Mouse (Mus musculus) forebrain, embryonic 16.5 days (tissue): ENCODE results near the gene Plekha6. TPM values are rescaled to one million over a fixed set of nuclear protein-coding genes. Genes with fewer than 3 reads are reported as not detected.
A peak's percentile ranks its signal among the peaks of the same experiment; 100 is the strongest.

Source experiments
- ATAC-seq: fragments of 200-750 bp; cut with Nextera tagmentation; 2 replicates; pipeline ENCODE4 v1.8.0; 2017; ENCODE audit warnings: mild to moderate bottlenecking, moderate library complexity
- H3K27ac ChIP-seq: fragments of 300-500 bp; sonication (generic); 2 replicates; pipeline ENCODE4 v1.5.1; 2014; ENCODE audit warnings: low read length, control low read depth
- H3K27me3 ChIP-seq: fragments of 300-500 bp; sonication (generic); replicated peaks from 2 replicates; pipeline ENCODE4 v1.6.1; 2014; ENCODE audit warnings: low read length; ENCODE audit not compliant: control insufficient read depth, insufficient read depth
- H3K36me3 ChIP-seq: fragments of 300-500 bp; sonication (generic); 2 replicates; pipeline ENCODE4 v1.6.1; 2014; ENCODE audit not compliant: control insufficient read depth, insufficient read depth
- H3K4me1 ChIP-seq: fragments of 300-500 bp; sonication (generic); replicated peaks from 2 replicates; pipeline ENCODE4 v1.6.1; 2014; ENCODE audit warnings: low read length; ENCODE audit not compliant: control insufficient read depth, insufficient read depth
- H3K4me2 ChIP-seq: fragments of 300-500 bp; sonication (generic); 2 replicates; pipeline ENCODE4 v1.6.1; 2014; ENCODE audit warnings: mild to moderate bottlenecking, low read length, control low read depth
- H3K4me3 ChIP-seq: fragments of 300-500 bp; sonication (generic); replicated peaks from 2 replicates; pipeline ENCODE4 v1.5.1; 2014; ENCODE audit warnings: mild to moderate bottlenecking, low read length, control low read depth
- H3K9ac ChIP-seq: fragments of 300-500 bp; sonication (generic); replicated peaks from 2 replicates; pipeline ENCODE4 v1.6.1; 2014; ENCODE audit warnings: low read depth, low read length, control low read depth
- H3K9me3 ChIP-seq: fragments of 300-500 bp; sonication (generic); 2 replicates; pipeline ENCODE4 v1.6.1; 2016; ENCODE audit warnings: low read length; ENCODE audit not compliant: control insufficient read depth
- WGBS: fragments of 180-500 bp; shearing (Covaris S2); extraction: QIAGEN DNeasy Blood & Tissue Kit; methylation state at CpG from one replicate; pipeline ENCODE4 v1.1.7; 2014; 5-methylcytosine and 5-hydroxymethylcytosine counted together
- polyA plus RNA-seq: library from polyadenylated mRNA; unstranded; fragments of >200 nt; fragmentation: Nextera tagmentation; extraction: Ambion mirVana; gene quantifications from 2 replicates; pipeline ENCODE4 v1.2.1, GENCODE M21; 2015

The Plekha6 gene
- polyA plus RNA-seq, 1 experiment from 2014 or later = 11.7 TPM

DNA sequence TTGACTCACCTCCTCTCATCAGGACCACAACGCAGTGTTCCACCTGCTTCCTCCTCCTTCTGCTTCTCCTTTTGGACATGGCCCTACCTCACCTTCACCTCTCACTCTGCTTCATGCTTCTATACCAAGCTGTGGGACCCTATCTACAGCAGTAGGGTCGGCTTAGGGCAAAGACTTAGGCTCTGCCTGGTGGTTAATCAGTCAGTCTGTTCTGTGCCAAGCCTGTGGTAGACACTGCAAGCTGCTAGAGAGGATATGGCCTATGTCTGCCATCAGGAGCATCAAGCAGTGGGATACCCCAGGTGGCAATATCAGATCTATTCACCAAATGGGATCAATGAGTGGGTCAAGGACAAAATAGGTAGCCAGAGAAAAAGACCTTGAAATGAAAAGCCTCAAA lies 116.5 kb downstream of the Plekha6 start:
- no peak overlapping the region for H3K4me2 ChIP-seq
- no peaks in the 10 kb centered on the region for H3K27me3 ChIP-seq
- 91% methylated on average over 2 of the region's 2 CpGs for WGBS
- ATAC-seq = no peak
- no peaks in the 10 kb centered on the region for H3K4me1 ChIP-seq
- no peak overlapping the region for H3K9ac ChIP-seq
- H3K36me3 ChIP-seq = no peaks in the 10 kb centered on the region
- H3K27ac ChIP-seq = no peak overlapping the region
- H3K9me3 ChIP-seq = no peaks in the 10 kb centered on the region
- H3K4me3 ChIP-seq = no peak overlapping the region

DNA sequence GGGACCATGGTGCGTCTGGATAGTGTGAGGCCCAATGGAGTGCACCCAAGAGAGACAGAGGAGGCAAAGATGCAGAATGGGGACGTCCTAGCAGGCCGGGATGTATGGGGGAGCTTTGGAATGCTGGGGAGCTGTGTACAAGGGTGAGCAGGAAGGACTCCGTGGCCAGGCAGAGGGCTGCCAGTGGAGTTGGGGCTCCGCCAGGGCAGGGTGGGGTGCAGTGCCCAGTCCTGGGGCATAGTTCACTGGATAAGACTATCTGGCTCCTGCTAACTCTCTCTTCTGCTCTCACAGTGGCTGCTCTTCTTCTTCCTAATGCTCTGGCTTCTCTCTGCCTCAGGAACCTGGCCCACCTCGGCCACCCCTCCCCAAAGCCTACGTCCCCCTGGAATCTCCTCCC lies 121.9 kb downstream of the Plekha6 start:
- H3K9ac ChIP-seq = no peak overlapping the region
- H3K9me3 ChIP-seq = no peaks in the 10 kb centered on the region
- no peak for ATAC-seq
- H3K4me2 ChIP-seq = no peak overlapping the region
- peaks cover 4% of the 10 kb centered on the region; the same call in 1 of the 2 replicates for H3K36me3 ChIP-seq
- no peaks in the 10 kb centered on the region for H3K4me1 ChIP-seq
- H3K4me3 ChIP-seq = no peak overlapping the region
- 80% methylated on average over 7 of the region's 7 CpGs for whole genome bisulfite sequencing
- H3K27me3 ChIP-seq = no peaks in the 10 kb centered on the region
- no peak overlapping the region for H3K27ac ChIP-seq

DNA sequence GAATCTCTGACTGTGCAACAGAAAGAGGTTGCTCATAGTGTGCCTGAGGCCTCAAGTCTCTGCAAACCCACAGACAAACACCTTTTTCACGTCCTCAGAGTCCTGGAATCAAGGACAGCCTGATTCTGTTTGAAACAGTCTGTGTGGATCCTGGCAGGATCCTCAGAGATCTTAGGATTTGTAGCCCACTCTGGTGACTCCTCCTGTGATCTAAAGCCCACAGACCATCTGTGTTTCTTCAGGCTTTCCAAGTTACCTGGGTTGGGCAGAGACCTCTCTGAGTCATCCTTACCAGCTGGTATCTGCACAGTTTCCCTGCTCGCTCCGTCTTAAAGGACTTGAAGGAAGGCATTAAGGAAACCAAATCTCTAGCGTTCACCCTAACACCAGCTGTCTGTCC lies 123.0 kb downstream of the Plekha6 start:
- Histone ChIP-seq H3K4me2 (no peak overlapping the region), H3K4me1 (no peaks in the 10 kb centered on the region), H3K4me3 (no peak overlapping the region), H3K27me3 (no peaks in the 10 kb centered on the region), H3K27ac (no peak overlapping the region), H3K36me3 (peaks cover 4% of the 10 kb centered on the region; the same call in 1 of the 2 replicates), H3K9ac (no peak overlapping the region), H3K9me3 (no peaks in the 10 kb centered on the region)
- ATAC-seq = no peak
- whole genome bisulfite sequencing = 91% methylated on average over 4 of the region's 4 CpGs

DNA sequence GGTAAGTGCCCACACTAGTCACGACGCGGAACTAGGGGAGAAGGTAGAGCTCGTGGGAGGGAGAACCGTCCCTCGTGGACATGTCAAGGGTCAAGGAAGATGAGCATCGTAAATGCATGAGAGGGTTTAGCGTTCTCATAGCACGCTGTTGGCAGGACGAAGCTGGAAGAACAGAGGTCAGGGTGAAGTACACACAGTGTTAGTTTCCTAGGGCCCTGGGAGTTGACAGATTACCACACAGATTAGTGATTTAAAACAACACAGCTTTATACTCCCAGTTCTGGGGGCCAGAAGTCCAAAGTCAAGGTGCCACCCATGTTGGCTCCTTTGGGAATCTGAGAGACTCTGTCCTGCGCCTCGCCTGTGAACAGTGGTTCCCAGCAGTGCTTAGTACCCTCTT lies 123.9 kb downstream of the Plekha6 start:
- no peaks in the 10 kb centered on the region for H3K27me3 ChIP-seq
- peaks cover 4% of the 10 kb centered on the region; the same call in 1 of the 2 replicates for H3K36me3 ChIP-seq
- no peak overlapping the region for H3K4me3 ChIP-seq
- no peak overlapping the region for H3K4me2 ChIP-seq
- no peak for ATAC-seq
- H3K9ac ChIP-seq = no peak overlapping the region
- no peak overlapping the region for H3K27ac ChIP-seq
- H3K9me3 ChIP-seq = no peaks in the 10 kb centered on the region
- WGBS = 95% methylated on average over 12 of the region's 12 CpGs
- H3K4me1 ChIP-seq = no peaks in the 10 kb centered on the region

DNA sequence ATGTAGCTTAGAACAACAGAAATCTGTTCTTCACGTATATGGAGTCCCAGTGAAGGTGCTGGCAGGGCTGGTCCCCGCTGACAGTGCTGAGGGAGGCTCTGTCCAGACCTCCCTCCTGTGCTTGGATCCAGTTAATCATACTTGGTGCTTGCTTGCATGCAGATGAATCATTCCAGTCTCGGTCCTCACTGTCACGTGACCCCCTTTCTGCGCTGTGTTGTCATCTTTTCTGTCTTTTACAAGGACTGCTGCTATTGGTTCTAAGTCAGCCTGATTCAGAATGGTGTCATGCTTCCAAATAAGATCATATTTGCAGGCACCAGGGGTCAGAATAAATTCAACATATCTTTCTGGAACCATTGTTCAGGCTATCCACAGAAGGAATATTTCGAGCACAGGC lies 127.9 kb downstream of the Plekha6 start:
- H3K4me2 ChIP-seq = no peak overlapping the region
- 91% methylated on average over 6 of the region's 6 CpGs for WGBS
- no peak overlapping the region for H3K9ac ChIP-seq
- no peaks in the 10 kb centered on the region for H3K9me3 ChIP-seq
- no peak overlapping the region for H3K27ac ChIP-seq
- ATAC-seq = no peak
- peaks cover 6% of the 10 kb centered on the region; the same call in 1 of the 2 replicates for H3K36me3 ChIP-seq
- H3K27me3 ChIP-seq = no peaks in the 10 kb centered on the region
- no peaks in the 10 kb centered on the region for H3K4me1 ChIP-seq
- no peak overlapping the region for H3K4me3 ChIP-seq

DNA sequence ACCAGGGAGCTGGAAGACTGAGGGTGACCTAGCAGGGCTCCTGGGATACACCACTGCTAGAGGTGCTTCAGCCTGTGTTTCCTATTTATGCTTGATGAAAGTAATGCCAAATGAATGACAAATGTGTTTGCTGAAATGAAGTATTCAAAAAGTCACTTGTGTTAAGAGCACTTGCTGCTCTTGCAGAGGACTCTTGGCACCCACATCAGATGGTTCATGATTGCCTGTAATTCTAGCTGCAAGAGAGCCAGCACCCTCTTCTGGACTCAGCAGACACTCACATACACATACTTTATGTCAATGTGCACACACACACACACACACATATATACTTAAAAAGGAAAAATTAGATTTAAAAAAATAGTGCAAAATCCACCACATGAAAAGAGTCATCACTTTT lies 128.6 kb downstream of the Plekha6 start:
- H3K4me3 ChIP-seq = no peak overlapping the region
- H3K27ac ChIP-seq = no peak overlapping the region
- no peak for ATAC-seq
- 0 out of 2 replicates have a peak, but pooled peaks cover 2% of the 10 kb centered on the region for H3K36me3 ChIP-seq
- H3K4me1 ChIP-seq = no peaks in the 10 kb centered on the region
- no peak overlapping the region for H3K9ac ChIP-seq
- no peaks in the 10 kb centered on the region for H3K27me3 ChIP-seq
- no peak overlapping the region for H3K4me2 ChIP-seq
- H3K9me3 ChIP-seq = no peaks in the 10 kb centered on the region

DNA sequence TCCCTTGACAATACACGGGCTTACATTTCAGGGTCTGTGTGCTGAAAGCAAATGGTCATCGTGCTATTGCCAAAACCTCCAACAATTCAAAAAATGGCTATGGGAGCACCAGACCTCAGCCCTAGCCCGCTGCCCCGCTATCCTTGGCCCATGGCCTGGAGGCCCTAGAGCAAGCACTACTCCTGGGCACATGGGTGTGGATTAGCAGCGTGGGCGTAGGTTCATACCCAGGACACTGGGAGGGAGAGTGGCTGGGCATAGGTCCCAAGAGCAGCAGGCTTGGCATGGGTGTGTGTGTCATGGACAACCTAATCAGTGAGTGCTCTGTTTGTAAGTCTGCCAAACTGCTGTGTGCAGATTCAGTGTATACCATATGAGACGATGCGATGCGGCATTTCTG lies 132.4 kb downstream of the Plekha6 start:
- Histone ChIP-seq H3K36me3 (0 out of 2 replicates have a peak, but pooled peaks cover 2% of the 10 kb centered on the region), H3K4me1 (no peaks in the 10 kb centered on the region), H3K9ac (no peak overlapping the region), H3K27me3 (no peaks in the 10 kb centered on the region), H3K4me2 (no peak overlapping the region), H3K27ac (no peak overlapping the region), H3K9me3 (no peaks in the 10 kb centered on the region), H3K4me3 (no peak overlapping the region)
- ATAC-seq = no peak
- WGBS = 78% methylated on average over 9 of the region's 9 CpGs

DNA sequence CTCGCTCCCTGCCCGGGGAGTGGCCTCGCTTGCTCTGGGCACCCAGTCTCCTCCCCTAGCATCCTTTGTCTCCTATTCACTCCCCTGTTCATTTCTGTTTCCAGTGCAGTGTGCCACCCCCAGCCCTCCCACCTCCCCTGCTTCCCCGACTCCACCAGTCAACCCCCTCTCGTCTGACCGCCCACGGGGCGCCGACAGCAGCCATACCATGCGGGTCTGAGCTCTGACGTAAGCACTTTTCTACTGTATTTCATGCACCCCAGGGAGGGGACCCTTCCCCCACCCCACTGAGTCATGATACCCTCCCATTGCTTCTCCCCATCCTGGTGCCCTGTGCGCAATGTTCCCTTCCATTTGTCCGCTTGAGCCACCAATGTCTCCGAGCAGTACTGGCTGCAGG lies 134.8 kb downstream of the Plekha6 start:
- WGBS = 40% methylated on average over 14 of the region's 14 CpGs

DNA sequence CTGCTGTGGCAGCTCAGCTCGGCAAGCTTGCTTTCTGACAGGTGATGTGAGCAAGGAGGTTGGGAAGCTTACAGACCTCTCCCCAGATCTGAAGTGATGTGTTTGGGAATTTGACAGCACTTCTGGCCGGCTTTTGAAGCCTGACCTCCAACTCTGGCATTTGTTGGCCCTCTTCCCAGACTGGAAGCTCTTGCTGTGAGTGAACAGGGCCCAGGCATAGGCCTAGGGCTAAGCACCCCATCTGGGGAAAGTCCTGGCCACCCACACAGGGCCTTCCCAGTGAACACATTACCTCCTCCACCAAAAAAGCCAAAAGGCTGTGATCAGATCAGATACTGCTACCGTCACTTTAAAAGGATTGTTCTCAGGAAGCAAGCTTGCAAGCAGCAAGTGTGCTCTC lies 138.5 kb downstream of the Plekha6 start:
- Histone ChIP-seq H3K4me1 (peaks cover 6% of the 10 kb centered on the region), H3K27ac (no peak overlapping the region), H3K36me3 (no peaks in the 10 kb centered on the region), H3K4me2 (no peak overlapping the region), H3K9ac (no peak overlapping the region), H3K4me3 (no peak overlapping the region), H3K27me3 (no peaks in the 10 kb centered on the region), H3K9me3 (no peaks in the 10 kb centered on the region)
- ATAC-seq = 0 out of 2 replicates have a peak, but pooled peaks have one; percentile 39
- WGBS = 20% methylated on average over 3 of the region's 3 CpGs

More for the DNA sequence above, 134.8 kb downstream of the Plekha6 start:
- H3K27me3 ChIP-seq = no peaks in the 10 kb centered on the region
- H3K27ac ChIP-seq = no peak overlapping the region
- H3K36me3 ChIP-seq = 0 out of 2 replicates have a peak, but pooled peaks cover 2% of the 10 kb centered on the region
- ATAC-seq = no peak
- H3K4me1 ChIP-seq = peaks cover 4% of the 10 kb centered on the region
- H3K4me3 ChIP-seq = no peak overlapping the region
- H3K9ac ChIP-seq = no peak overlapping the region
- no peaks in the 10 kb centered on the region for H3K9me3 ChIP-seq
- no peak overlapping the region for H3K4me2 ChIP-seq

DNA sequence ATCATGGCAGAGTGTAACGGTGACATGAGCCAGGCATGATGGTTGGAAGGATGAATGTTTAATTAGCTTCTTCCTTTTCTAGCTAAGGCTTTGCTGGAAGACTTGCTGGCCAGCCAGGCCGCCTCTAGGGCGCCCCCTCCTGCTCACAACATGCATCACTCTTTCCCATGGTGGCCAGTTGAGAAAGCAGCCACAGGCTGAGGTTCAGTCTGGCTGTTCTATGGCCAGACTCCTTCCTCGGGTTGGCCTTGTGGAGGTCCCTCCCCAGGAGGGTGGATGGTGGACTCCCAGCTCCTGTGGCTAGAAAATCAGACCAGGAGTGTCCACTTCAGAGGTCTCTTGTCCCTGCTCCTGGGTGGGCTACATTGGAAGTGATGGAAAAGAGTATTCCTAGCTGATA lies 142.8 kb downstream of the Plekha6 start:
- Histone ChIP-seq H3K27me3 (no peaks in the 10 kb centered on the region), H3K4me2 (no peak overlapping the region), H3K4me1 (peaks cover 7% of the 10 kb centered on the region), H3K4me3 (no peak overlapping the region), H3K9me3 (no peaks in the 10 kb centered on the region), H3K36me3 (no peaks in the 10 kb centered on the region), H3K27ac (no peak overlapping the region), H3K9ac (no peak overlapping the region)
- WGBS = 4% methylated on average over 4 of the region's 4 CpGs
- 0 out of 2 replicates have a peak, but pooled peaks have one; percentile 21 for ATAC-seq
